Mouse (Mus musculus): ENCODE results near the gene Cers6. TPM values are rescaled to one million over a fixed set of nuclear protein-coding genes. Genes with fewer than 3 reads are reported as not detected.

Gene Cers6
- polyA plus RNA-seq, 1 experiment from 2014 or later: 70.7 TPM

- Histone ChIP-seq H3K4me2 (no peak overlapping the region), H3K27ac (no peak overlapping the region), H3K4me1 (0 out of 2 replicates have a peak, but pooled peaks cover 3% of the 10 kb centered on the region), H3K36me3 (replicated peaks) (no peaks in the 10 kb centered on the region), H3K9ac (no peak overlapping the region), H3K4me3 (no peak overlapping the region), H3K9me3 (no peaks in the 10 kb centered on the region), H3K27me3 (replicated peaks) (no peaks in the 10 kb centered on the region)
- ATAC-seq (replicated peaks): peak; percentile 53; the same call in 1 of the 2 replicates
- WGBS: 59% methylated on average over 6 of the region's 6 CpGs
Measured at GRCm38 (mm10) chr2:69042327-69043106, 181.3 kb downstream of the Cers6 start.

- 68% methylated on average over 4 of the region's 4 CpGs for WGBS
- 0 out of 2 replicates have a peak, but pooled peaks cover 3% of the 10 kb centered on the region for H3K4me1 ChIP-seq
- H3K9ac ChIP-seq: no peak overlapping the region
- H3K4me3 ChIP-seq: no peak overlapping the region
- H3K27me3 ChIP-seq (replicated peaks): no peaks in the 10 kb centered on the region
- ATAC-seq (replicated peaks): peak; percentile 51; the same call in 1 of the 2 replicates
- H3K4me2 ChIP-seq: no peak overlapping the region
- no peaks in the 10 kb centered on the region for H3K36me3 ChIP-seq (replicated peaks)
- no peak overlapping the region for H3K27ac ChIP-seq
- no peaks in the 10 kb centered on the region for H3K9me3 ChIP-seq
Measured at GRCm38 (mm10) chr2:69043431-69044118, 182.3 kb downstream of the Cers6 start.

DNA sequence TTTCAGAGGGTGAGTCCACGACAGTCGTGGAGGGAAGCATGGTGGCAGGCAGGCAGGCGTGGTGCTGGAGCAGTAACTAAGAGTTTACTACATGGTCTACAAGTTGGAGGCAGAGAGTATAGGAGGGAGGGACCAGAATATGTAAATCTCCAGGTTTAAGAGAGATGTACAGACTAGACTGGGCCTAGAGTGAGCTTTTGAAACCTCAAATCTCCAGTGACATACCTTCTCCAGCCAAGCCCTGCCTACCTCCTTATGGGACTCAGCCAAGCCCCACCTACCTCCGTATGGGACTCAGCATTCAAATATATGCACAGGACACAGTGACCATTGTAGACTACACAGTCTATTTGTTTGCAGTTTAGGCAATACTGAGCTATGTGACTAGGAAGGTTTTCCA lies 184.7 kb downstream of the Cers6 start:
- no peaks in the 10 kb centered on the region for H3K36me3 ChIP-seq (replicated peaks)
- WGBS: 87% methylated on average over 4 of the region's 4 CpGs
- 0 out of 2 replicates have a peak, but pooled peaks cover 3% of the 10 kb centered on the region for H3K4me1 ChIP-seq
- no peak overlapping the region for H3K4me3 ChIP-seq
- no peaks in the 10 kb centered on the region for H3K27me3 ChIP-seq (replicated peaks)
- no peak overlapping the region for H3K27ac ChIP-seq
- no peak for ATAC-seq (replicated peaks)
- no peaks in the 10 kb centered on the region for H3K9me3 ChIP-seq
- no peak overlapping the region for H3K9ac ChIP-seq
- H3K4me2 ChIP-seq: no peak overlapping the region

DNA sequence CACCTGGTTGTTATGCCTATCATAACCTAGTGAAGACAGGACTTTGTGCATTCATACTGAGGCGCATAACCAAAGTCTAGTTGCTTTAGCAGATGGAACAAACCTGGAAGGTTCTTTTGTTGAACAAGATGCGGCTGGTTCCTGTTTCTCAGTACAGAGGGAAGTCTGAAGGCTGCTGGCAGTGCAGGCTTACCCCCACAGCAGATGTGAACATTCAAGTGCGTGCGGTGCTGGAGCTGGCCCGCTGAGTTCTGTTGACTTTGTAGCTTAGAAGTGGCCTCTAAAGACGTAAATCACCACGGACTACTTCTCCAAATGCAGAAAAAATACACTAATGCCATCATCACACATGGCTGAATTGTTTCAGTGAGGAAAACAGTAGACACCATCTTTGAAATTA lies 186.1 kb downstream of the Cers6 start:
- H3K4me2 ChIP-seq: no peak overlapping the region
- no peak for ATAC-seq (replicated peaks)
- no peak overlapping the region for H3K9ac ChIP-seq
- no peaks in the 10 kb centered on the region for H3K27me3 ChIP-seq (replicated peaks)
- no peaks in the 10 kb centered on the region for H3K9me3 ChIP-seq
- WGBS: 86% methylated on average over 7 of the region's 7 CpGs
- H3K27ac ChIP-seq: no peak overlapping the region
- H3K4me1 ChIP-seq: 0 out of 2 replicates have a peak, but pooled peaks cover 3% of the 10 kb centered on the region
- H3K36me3 ChIP-seq (replicated peaks): no peaks in the 10 kb centered on the region
- no peak overlapping the region for H3K4me3 ChIP-seq

- H3K36me3 ChIP-seq (replicated peaks): no peaks in the 10 kb centered on the region
- H3K27ac ChIP-seq: no peak overlapping the region
- H3K9me3 ChIP-seq: no peaks in the 10 kb centered on the region
- 0 out of 2 replicates have a peak, but pooled peaks cover 2% of the 10 kb centered on the region for H3K4me1 ChIP-seq
- ATAC-seq (replicated peaks): no peak
- no peaks in the 10 kb centered on the region for H3K27me3 ChIP-seq (replicated peaks)
- no peak overlapping the region for H3K4me3 ChIP-seq
- no peak overlapping the region for H3K4me2 ChIP-seq
- 68% methylated on average over 3 of the region's 3 CpGs for WGBS
- no peak overlapping the region for H3K9ac ChIP-seq
Measured at GRCm38 (mm10) chr2:69047805-69048204, 186.6 kb downstream of the Cers6 start.

GRCm38 (mm10) chr2:69049179-69049578 lies 187.9 kb downstream of the Cers6 start:
- no peaks in the 10 kb centered on the region for H3K9me3 ChIP-seq
- no peaks in the 10 kb centered on the region for H3K27me3 ChIP-seq (replicated peaks)
- no peak for ATAC-seq (replicated peaks)
- no peak overlapping the region for H3K4me2 ChIP-seq
- H3K9ac ChIP-seq: no peak overlapping the region
- 71% methylated on average over 7 of the region's 7 CpGs for WGBS
- no peaks in the 10 kb centered on the region for H3K4me1 ChIP-seq
- H3K36me3 ChIP-seq (replicated peaks): no peaks in the 10 kb centered on the region
- H3K4me3 ChIP-seq: no peak overlapping the region
- no peak overlapping the region for H3K27ac ChIP-seq

DNA sequence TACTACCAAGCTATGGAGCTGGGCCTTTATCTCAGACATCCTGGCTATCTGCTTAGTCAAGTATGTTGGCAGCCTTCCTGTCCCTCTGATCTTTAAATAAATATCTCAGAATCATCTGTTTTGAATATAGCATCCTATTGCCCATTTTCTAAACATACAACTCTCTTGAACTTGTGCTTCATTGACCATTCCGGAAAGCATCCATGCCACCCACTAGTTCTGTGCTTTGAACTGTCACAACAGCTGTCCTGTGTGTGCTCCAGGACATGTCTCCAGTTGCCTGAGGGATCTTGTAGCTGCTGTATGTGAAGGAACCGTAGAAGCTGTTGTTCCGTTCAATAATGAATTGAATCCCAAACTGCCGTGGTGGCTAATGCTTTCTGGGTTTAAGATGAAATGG lies 188.9 kb downstream of the Cers6 start:
- 56% methylated on average over 4 of the region's 4 CpGs for WGBS
- ATAC-seq (replicated peaks): no peak
- Histone ChIP-seq H3K36me3 (replicated peaks) (no peaks in the 10 kb centered on the region), H3K4me2 (no peak overlapping the region), H3K9ac (no peak overlapping the region), H3K27ac (no peak overlapping the region), H3K9me3 (no peaks in the 10 kb centered on the region), H3K4me1 (no peaks in the 10 kb centered on the region), H3K27me3 (replicated peaks) (no peaks in the 10 kb centered on the region), H3K4me3 (no peak overlapping the region)

DNA sequence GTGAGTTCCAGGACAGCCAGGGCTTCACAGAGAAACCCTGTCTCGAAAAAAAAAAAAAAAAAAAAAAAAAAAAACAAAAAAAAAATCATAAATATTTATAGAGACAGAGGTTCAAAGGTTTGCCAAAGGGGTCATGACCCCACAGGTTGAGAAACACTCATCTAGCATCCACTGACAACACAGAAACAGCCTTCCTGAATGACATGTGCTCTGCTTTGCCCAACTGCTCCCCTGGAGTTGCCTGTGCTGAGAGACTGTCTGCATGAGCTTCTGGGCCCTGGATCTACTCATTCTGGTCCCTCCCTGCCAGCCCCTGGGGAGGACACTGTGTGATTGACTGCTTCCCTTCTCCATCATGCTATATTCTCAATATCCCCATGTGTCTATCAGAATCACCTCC lies 190.4 kb downstream of the Cers6 start:
- no peak for ATAC-seq (replicated peaks)
- Histone ChIP-seq H3K27me3 (replicated peaks) (no peaks in the 10 kb centered on the region), H3K27ac (no peak overlapping the region), H3K4me2 (no peak overlapping the region), H3K4me3 (no peak overlapping the region), H3K36me3 (replicated peaks) (no peaks in the 10 kb centered on the region), H3K9me3 (no peaks in the 10 kb centered on the region), H3K4me1 (no peaks in the 10 kb centered on the region), H3K9ac (no peak overlapping the region)
- WGBS: 30% methylated on average over 1 of the region's 1 CpGs

GRCm38 (mm10) chr2:69053210-69053858 lies 192.1 kb downstream of the Cers6 start:
- Histone ChIP-seq H3K4me3 (no peak overlapping the region), H3K4me1 (no peaks in the 10 kb centered on the region), H3K27ac (no peak overlapping the region), H3K4me2 (no peak overlapping the region), H3K9me3 (no peaks in the 10 kb centered on the region), H3K27me3 (replicated peaks) (no peaks in the 10 kb centered on the region), H3K36me3 (replicated peaks) (no peaks in the 10 kb centered on the region), H3K9ac (no peak overlapping the region)
- ATAC-seq (replicated peaks): no peak
- 53% methylated on average over 4 of the region's 4 CpGs for WGBS

DNA sequence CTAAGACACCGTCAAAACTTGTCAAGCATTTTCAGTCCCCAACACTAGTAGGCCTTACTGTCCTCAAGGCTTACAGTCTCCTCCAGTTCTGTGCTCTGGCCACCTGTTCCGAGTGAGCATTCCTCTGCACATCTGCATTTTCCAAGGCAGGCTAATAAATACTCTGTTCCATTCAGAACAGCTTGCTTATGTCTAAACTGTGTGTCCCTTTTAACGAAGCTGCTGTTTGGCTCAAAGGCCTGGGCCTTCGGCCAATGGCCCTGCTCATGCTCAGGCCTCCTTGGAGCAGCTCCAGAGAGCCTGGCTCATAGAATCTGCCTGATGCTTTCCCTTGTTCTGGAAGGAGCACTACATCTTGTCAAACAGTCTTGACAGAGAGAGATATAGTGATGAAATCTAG lies 193.0 kb downstream of the Cers6 start:
- Histone ChIP-seq H3K36me3 (replicated peaks) (no peaks in the 10 kb centered on the region), H3K9ac (no peak overlapping the region), H3K9me3 (no peaks in the 10 kb centered on the region), H3K4me3 (no peak overlapping the region), H3K4me2 (no peak overlapping the region), H3K27ac (no peak overlapping the region), H3K27me3 (replicated peaks) (no peaks in the 10 kb centered on the region), H3K4me1 (no peaks in the 10 kb centered on the region)
- no peak for ATAC-seq (replicated peaks)
- 63% methylated on average over 4 of the region's 4 CpGs for WGBS

DNA sequence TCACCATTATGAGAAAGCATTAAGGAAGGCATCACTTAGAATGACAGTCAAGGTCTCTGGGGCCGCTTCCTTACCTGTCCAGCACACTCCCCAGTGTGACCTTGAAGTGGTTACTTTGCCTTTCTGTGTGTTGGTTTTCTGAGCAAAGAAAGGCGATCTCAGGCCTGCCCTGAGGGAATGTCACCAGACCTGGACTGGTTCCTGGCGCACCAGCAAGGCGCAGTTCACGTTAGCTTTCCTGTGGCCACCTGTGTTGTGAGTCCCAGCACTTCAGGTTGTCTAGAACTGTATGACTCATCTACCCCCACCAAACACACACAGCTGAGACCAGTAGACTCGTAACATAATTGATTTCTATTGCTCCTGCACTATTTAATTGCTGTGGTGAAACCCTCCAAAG lies 193.9 kb downstream of the Cers6 start:
- WGBS: 93% methylated on average over 6 of the region's 6 CpGs
- no peaks in the 10 kb centered on the region for H3K36me3 ChIP-seq (replicated peaks)
- no peak overlapping the region for H3K27ac ChIP-seq
- ATAC-seq (replicated peaks): no peak
- H3K27me3 ChIP-seq (replicated peaks): no peaks in the 10 kb centered on the region
- H3K9me3 ChIP-seq: no peaks in the 10 kb centered on the region
- H3K9ac ChIP-seq: no peak overlapping the region
- H3K4me1 ChIP-seq: no peaks in the 10 kb centered on the region
- H3K4me3 ChIP-seq: no peak overlapping the region
- H3K4me2 ChIP-seq: no peak overlapping the region

- ATAC-seq (replicated peaks): no peak
- Histone ChIP-seq H3K4me1 (no peaks in the 10 kb centered on the region), H3K27ac (no peak overlapping the region), H3K4me2 (no peak overlapping the region), H3K4me3 (no peak overlapping the region), H3K27me3 (replicated peaks) (no peaks in the 10 kb centered on the region), H3K9me3 (no peaks in the 10 kb centered on the region), H3K36me3 (replicated peaks) (no peaks in the 10 kb centered on the region), H3K9ac (no peak overlapping the region)
Measured at GRCm38 (mm10) chr2:69061313-69061712, 200.1 kb downstream of the Cers6 start.

Data from midbrain, embryonic 15.5 days (tissue).